Mouse (Mus musculus) lung, adult 2 months (tissue): ENCODE measurements around the gene Serinc4. TPM values are rescaled to one million over a fixed set of nuclear protein-coding genes. Genes with fewer than 3 reads are reported as not detected.

Experiments
- DNase-seq: peaks from one replicate; pipeline ENCODE4 v3.0.0; 2022
- H3K4me1 ChIP-seq: fragments of 200-500 bp; 2 replicates; pipeline ENCODE4 v1.6.1; 2011; ENCODE audit warnings: low read length; ENCODE audit not compliant: control insufficient read depth, insufficient read depth
- H3K4me3 ChIP-seq: fragments of 200-500 bp; replicated peaks from 2 replicates; pipeline ENCODE3; 2011; ENCODE audit warnings: low read depth, mild to moderate bottlenecking, control low read depth, low read length; ENCODE audit errors: extremely low read depth
- CTCF ChIP-seq: fragments of 200-500 bp; IDR thresholded peaks from 2 replicates; pipeline ENCODE4 v1.5.1; 2011; ENCODE audit warnings: mild to moderate bottlenecking, low read length, control low read depth; ENCODE audit not compliant: insufficient read depth
- POLR2A ChIP-seq: fragments of 200-500 bp; IDR thresholded peaks from 2 replicates; pipeline ENCODE4 v1.6.1; 2011; ENCODE audit warnings: low read depth, mild to moderate bottlenecking, control low read depth, low read length, borderline replicate concordance; ENCODE audit errors: extremely low read depth
- WGBS: fragments of 180-500 bp; shearing (Covaris S2); methylation state at CpG from one replicate; pipeline ENCODE4 v1.1.7; 2018; 5-methylcytosine and 5-hydroxymethylcytosine counted together
- polyA plus RNA-seq: library from polyadenylated mRNA; depleted of rRNA; stranded (reverse); fragments of >200 nt; gene quantifications from 2 replicates; pipeline ENCODE4 v1.2.3, GENCODE M21; 2012; rRNA removed

Serinc4 gene
- polyA plus RNA-seq, 1 experiment: 0.66 TPM

DNA sequence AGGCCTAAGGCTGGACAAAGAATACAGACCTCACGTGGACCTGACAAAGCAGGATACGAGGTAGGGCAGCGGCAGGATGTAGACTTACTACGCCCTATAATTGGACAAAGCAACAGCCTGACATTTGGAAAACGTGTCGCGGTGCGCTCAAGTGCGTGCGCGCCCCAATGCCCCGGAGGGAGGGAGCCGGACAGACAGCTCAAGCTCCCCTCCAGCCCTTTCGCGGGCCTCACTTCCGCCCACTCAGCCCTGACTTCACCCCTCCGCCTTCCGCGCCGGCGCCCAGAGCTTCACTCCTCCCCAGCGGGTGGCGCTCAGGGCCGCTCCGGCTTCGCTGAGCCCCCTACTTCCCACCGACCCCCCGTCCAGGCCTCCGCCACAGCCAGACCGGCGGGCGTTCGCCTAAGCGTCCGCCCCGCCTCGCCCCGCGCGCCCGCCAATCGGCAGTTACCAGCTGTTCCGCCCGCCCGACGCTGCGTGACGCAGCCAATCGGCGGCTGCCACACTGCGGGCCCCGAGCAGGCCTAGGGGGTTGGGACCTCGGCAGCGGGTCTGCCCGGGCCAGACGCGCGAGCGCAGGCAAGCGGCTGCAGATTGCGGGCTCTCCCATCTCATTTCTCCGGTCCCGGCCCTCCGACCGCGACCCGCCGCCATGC lies 43.1 kb downstream of the Serinc4 start, which contains the start of the genes Pdia3 and Catsper2:
Gene Pdia3 (plus strand): TSS at position 389 of the 656 bp plus-strand sequence.
Gene Catsper2 (minus strand): TSS at position 406 of the 656 bp plus-strand sequence.
- peaks cover 6% of the 10 kb centered on the region for H3K4me1 ChIP-seq
- under 1% methylated on average over 66 of the region's 68 CpGs for WGBS
- peak; percentile 96 for DNase-seq
- TF ChIP-seq CTCF: no peak
- peak; percentile 89 for TF ChIP-seq POLR2A
- H3K4me3 ChIP-seq: peak within 1 kb of the TSS; percentile 93

- Histone ChIP-seq H3K4me1 (peaks cover 4% of the 10 kb centered on the region), H3K4me3 (peak overlapping the region; percentile 79)
- no peak for DNase-seq
- TF ChIP-seq POLR2A (no peak), CTCF (no peak)
- under 1% methylated on average over 4 of the region's 4 CpGs for whole genome bisulfite sequencing
Observed at GRCm38 (mm10) chr2:121412843-121413386, 43.7 kb downstream of the Serinc4 start.

- Histone ChIP-seq H3K4me1 (no peaks in the 10 kb centered on the region), H3K4me3 (no peak overlapping the region)
- WGBS: 38% methylated on average over 4 of the region's 4 CpGs
- DNase-seq: peak; percentile 49
- TF ChIP-seq CTCF (no peak), POLR2A (no peak)
Observed at GRCm38 (mm10) chr2:121408160-121408559, 48.4 kb downstream of the Serinc4 start.

DNA sequence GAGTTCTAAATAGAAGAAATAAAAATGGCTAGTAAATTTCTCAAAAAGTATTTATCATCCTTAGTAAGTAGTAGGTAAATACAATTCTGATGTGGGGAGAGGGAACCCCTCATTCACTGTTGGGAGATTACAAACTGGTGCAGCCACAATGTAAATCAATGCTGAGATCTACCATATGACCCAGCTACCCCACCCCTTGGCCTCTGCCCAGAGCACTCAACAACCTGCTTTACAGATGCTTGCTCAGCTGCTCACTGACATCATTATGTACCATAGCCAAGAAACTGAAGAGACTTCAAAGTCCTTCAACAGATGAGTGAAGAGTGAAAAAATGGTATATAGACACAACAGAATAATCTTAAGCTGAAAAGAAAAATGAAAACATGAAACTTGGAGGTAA lies 53.3 kb downstream of the Serinc4 start:
- DNase-seq: no peak
- H3K4me1 ChIP-seq: no peaks in the 10 kb centered on the region
- H3K4me3 ChIP-seq: no peak overlapping the region
- TF ChIP-seq POLR2A: no peak
- no peak for TF ChIP-seq CTCF

DNA sequence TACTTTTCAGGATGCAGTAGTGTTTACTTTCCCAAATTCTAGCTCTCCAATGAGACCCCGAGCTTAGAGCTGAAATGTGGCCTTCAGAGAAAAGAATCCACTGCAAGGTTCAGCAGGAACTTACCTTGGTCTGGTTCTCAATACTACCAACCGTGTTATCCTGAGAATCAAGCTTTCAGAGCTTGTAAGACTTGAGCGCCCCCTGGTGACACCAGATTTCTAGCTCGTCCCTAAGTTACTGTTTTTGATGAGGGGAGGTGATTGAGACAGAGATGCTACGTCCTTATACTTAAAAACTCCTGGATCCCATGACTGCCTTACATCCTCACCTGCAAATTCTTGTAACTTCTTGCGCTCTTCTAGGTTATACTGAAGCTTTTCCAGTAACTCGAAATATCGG lies 60.0 kb downstream of the Serinc4 start:
- TF ChIP-seq CTCF (0 out of 2 replicates have a peak, but pooled peaks have one; percentile 20), POLR2A (no peak)
- 14% methylated on average over 8 of the region's 8 CpGs for WGBS
- DNase-seq: peak; percentile 78
- H3K4me3 ChIP-seq: no peak overlapping the region
- no peaks in the 10 kb centered on the region for H3K4me1 ChIP-seq

Other genes starting within 250 kb of the Serinc4 start
- 15.5 and 28.1 TPM in 2 replicates for gene Trp53bp1, start 185.4 kb downstream of the Serinc4 start, polyA plus RNA-seq
- 4.6 and 4.7 TPM in 2 replicates for gene Map1a, start 167.2 kb downstream of the Serinc4 start, polyA plus RNA-seq
- gene Ppip5k1, start 101.4 kb downstream of the Serinc4 start, polyA plus RNA-seq: 25.5 and 34.0 TPM in 2 replicates
- 36.4 and 55.0 TPM in 2 replicates for gene Ckmt1, start 99.1 kb downstream of the Serinc4 start, polyA plus RNA-seq
- 0.08 TPM in 1 of 2 replicates, not detected in the other for gene Strc, start 69.6 kb downstream of the Serinc4 start, polyA plus RNA-seq
- 395 and 710 TPM in 2 replicates for gene Pdia3, start 43.0 kb downstream of the Serinc4 start, polyA plus RNA-seq
- 1.00 and 2.0 TPM in 2 replicates for gene Catsper2, start 43.0 kb downstream of the Serinc4 start, polyA plus RNA-seq
- gene Ell3, start 12.5 kb downstream of the Serinc4 start, polyA plus RNA-seq: 0.97 and 1.1 TPM in 2 replicates
- 227 and 315 TPM in 2 replicates for gene Serf2, start 7.6 kb downstream of the Serinc4 start, polyA plus RNA-seq
- gene Hypk, start 3.5 kb downstream of the Serinc4 start, polyA plus RNA-seq: 6.8 and 10.1 TPM in 2 replicates
- gene Mfap1b, start 17.3 kb upstream of the Serinc4 start, polyA plus RNA-seq: 3.3 and 5.1 TPM in 2 replicates
- gene Mfap1a, start 49.9 kb upstream of the Serinc4 start, polyA plus RNA-seq: 3.0 and 4.9 TPM in 2 replicates
- 1.3 and 3.0 TPM in 2 replicates for gene Wdr76, start 49.9 kb upstream of the Serinc4 start, polyA plus RNA-seq